ENCODE assay signal across 25 mouse cellular contexts in genomic region chr16:57260152-57260551, GRCm38 (mm10). TPM values are rescaled to one million over a fixed set of nuclear protein-coding genes. Genes with fewer than 3 reads are reported as not detected.
A peak's percentile ranks its signal among the peaks of the same experiment; 100 is the strongest.
DNase-seq lines count a peak whose midpoint lies in the region; ATAC-seq and TF ChIP-seq lines count a peak whose summit lies in the region.
"Had no signal": no experiment of that assay in that cellular context is flagged by ENCODE, and none has a peak within 500 bp of the region (broad histone marks: within the 10 kb centered on the region; RNA-seq: fewer than 3 reads in every experiment).

No protein-coding gene starts in this region.

- H3K4me3 ChIP-seq in lung, postnatal 0 days (ENCODE audit: low read depth, low read length), result no peak overlapping the region
- no peak overlapping the region for H3K4me3 ChIP-seq in small intestine, adult 2 months (ENCODE audit: low read depth, low read length)
- H3K4me3 ChIP-seq: embryonic facial prominence, embryonic 10.5 days; embryonic facial prominence, embryonic 13.5 days; erythroblast, embryonic 14.5 days; forebrain, embryonic 12.5 days; forebrain, embryonic 15.5 days; hindbrain, embryonic 12.5 days; hindbrain, embryonic 15.5 days had no signal

- no peak overlapping the region for H3K27ac ChIP-seq in lung, postnatal 0 days (ENCODE audit: low read length)
- peak overlapping the region; percentile 41 for H3K27ac ChIP-seq in small intestine, adult 2 months (ENCODE audit: insufficient read depth, low read depth, low read length)
- H3K27ac ChIP-seq: embryonic facial prominence, embryonic 10.5 days; embryonic facial prominence, embryonic 13.5 days; forebrain, embryonic 12.5 days; forebrain, embryonic 15.5 days; hindbrain, embryonic 12.5 days; hindbrain, embryonic 15.5 days had no signal

- no peak for TF ChIP-seq CTCF in lung, postnatal 0 days (IDR thresholded peaks at IDR 0.05)
- no peak for TF ChIP-seq CTCF in small intestine, adult 2 months (IDR thresholded peaks at IDR 0.05; ENCODE audit: extremely low read depth, insufficient read length, insufficient replicate concordance, low read depth, low read length)

- no peak for DNase-seq in lung, postnatal 0 days (ENCODE audit: low spot score)
- no peak for DNase-seq in lung, postnatal 14 days
- DNase-seq in B cell, adult 2 months, result peak; percentile 4 to 16
- DNase-seq in ZHBTc4 (ENCODE audit: low read depth, low spot score), result peak; percentile 35
- DNase-seq in c-Kit-positive CD71-positive TER-119-positive erythroid progenitor cells, embryonic 14.5 days (ENCODE audit: low spot score), result no peak
- DNase-seq in right cerebral cortex, adult 2 months (ENCODE audit: low spot score in 2 of 2), result no peak
- DNase-seq: adrenal gland, postnatal 10 days; adrenal gland, postnatal 36 days; cerebellum, adult 11 months; cerebellum, adult 2 months; cerebellum, adult 9-11 months; cerebellum, postnatal 25 days; embryo, embryonic 11 days; gastrocnemius, postnatal 10 days; gastrocnemius, postnatal 36 days had no signal

- 71% methylated on average over 10 of the region's 10 CpGs for WGBS in lung, postnatal 0 days
- WGBS in small intestine, adult 2 months, result 79% methylated on average over 10 of the region's 10 CpGs

- ATAC-seq in lung, postnatal 0 days, result peak; percentile 30; the same call in 1 of the 2 replicates
- ATAC-seq: forebrain, embryonic 15.5 days had no signal

- no peaks in the 10 kb centered on the region for H3K4me1 ChIP-seq in lung, postnatal 0 days (ENCODE audit: insufficient read depth, low read depth, low read length)
- H3K4me1 ChIP-seq in small intestine, adult 2 months (ENCODE audit: control insufficient read depth, insufficient read depth, insufficient read length, low read length), result no peaks in the 10 kb centered on the region
- H3K4me1 ChIP-seq: embryonic facial prominence, embryonic 13.5 days; forebrain, embryonic 12.5 days; forebrain, embryonic 15.5 days; hindbrain, embryonic 12.5 days; hindbrain, embryonic 15.5 days had no signal

- no peaks in the 10 kb centered on the region for H3K27me3 ChIP-seq in lung, postnatal 0 days (replicated peaks; ENCODE audit: insufficient read depth, low read length)
- no peaks in the 10 kb centered on the region for H3K27me3 ChIP-seq in small intestine, adult 2 months (ENCODE audit: control insufficient read depth, insufficient read depth, low read length)
- H3K27me3 ChIP-seq: embryonic facial prominence, embryonic 13.5 days; forebrain, embryonic 12.5 days; forebrain, embryonic 15.5 days; hindbrain, embryonic 12.5 days; hindbrain, embryonic 15.5 days had no signal

- no peaks in the 10 kb centered on the region for H3K36me3 ChIP-seq in lung, postnatal 0 days (ENCODE audit: insufficient read depth, low read length)
- H3K36me3 ChIP-seq in small intestine, adult 2 months (ENCODE audit: control insufficient read depth, insufficient read depth, low read length), result no peaks in the 10 kb centered on the region
- H3K36me3 ChIP-seq: embryonic facial prominence, embryonic 10.5 days; embryonic facial prominence, embryonic 13.5 days; forebrain, embryonic 12.5 days; forebrain, embryonic 15.5 days; hindbrain, embryonic 12.5 days; hindbrain, embryonic 15.5 days had no signal

- no peak for TF ChIP-seq POLR2A in small intestine, adult 2 months (IDR thresholded peaks at IDR 0.05; ENCODE audit: low read depth, low read length)

- H3K4me2 ChIP-seq in lung, postnatal 0 days (replicated peaks; ENCODE audit: low read depth, low read length), result no peak overlapping the region
- H3K4me2 ChIP-seq: embryonic facial prominence, embryonic 13.5 days; forebrain, embryonic 12.5 days; forebrain, embryonic 15.5 days; heart, embryonic 11.5 days; hindbrain, embryonic 12.5 days; hindbrain, embryonic 15.5 days had no signal

- no peak overlapping the region for H3K9ac ChIP-seq in lung, postnatal 0 days (replicated peaks; ENCODE audit: low read depth)
- H3K9ac ChIP-seq: embryonic facial prominence, embryonic 13.5 days; forebrain, embryonic 12.5 days; forebrain, embryonic 15.5 days; hindbrain, embryonic 12.5 days; hindbrain, embryonic 15.5 days had no signal

- H3K9me3 ChIP-seq in lung, postnatal 0 days (ENCODE audit: low read length), result no peaks in the 10 kb centered on the region
- H3K9me3 ChIP-seq: embryonic facial prominence, embryonic 13.5 days; forebrain, embryonic 15.5 days; hindbrain, embryonic 12.5 days; hindbrain, embryonic 15.5 days had no signal

- TF ChIP-seq EP300 in lung, postnatal 0 days (IDR thresholded peaks at IDR 0.05), result no peak

RNA-seq across cellular contexts. Expression of gene Tbc1d23, which starts 28.8 kb away (rescaled TPM):
- polyA plus RNA-seq in lung, postnatal 0 days (2015; fragmentation: Nextera tagmentation; extraction: Ambion mirVana), result 22.9 and 23.5 TPM in 2 replicates
- 5.5 and 9.4 TPM in 2 replicates for polyA plus RNA-seq in small intestine, adult 2 months (2012; rRNA removed)

RNA-seq across cellular contexts. Expression of gene Tmem30c, which starts 32.5 kb away (rescaled TPM):
- 0.04 TPM in 1 of 2 replicates, not detected in the other for polyA plus RNA-seq in lung, postnatal 0 days (2015; fragmentation: Nextera tagmentation; extraction: Ambion mirVana)
- polyA plus RNA-seq in small intestine, adult 2 months (2012; rRNA removed), result not detected in 2 replicates
- polyA plus RNA-seq: erythroblast, embryonic 14.5 days; heart, embryonic 14.5 days; hindbrain, embryonic 12.5 days had no signal

Comparison
In these comparisons a context has a peak if more than half of its experiments do, and no peak if none do; other contexts are left out.
1. DNase-seq: peak in B cell, adult 2 months (2 of 2) and ZHBTc4 (single experiment); none in lung, postnatal 0 days (single experiment), lung, postnatal 14 days (single experiment), c-Kit-positive CD71-positive TER-119-positive erythroid progenitor cells, embryonic 14.5 days (single experiment) and right cerebral cortex, adult 2 months (0 of 2).